Mouse (Mus musculus) layer of hippocampus, adult 2 months (tissue): Measurements from ENCODE around the gene Themis3. TPM values are rescaled to one million over a fixed set of nuclear protein-coding genes. Genes with fewer than 3 reads are reported as not detected.

Source experiments
- DNase-seq, 2 experiments: peaks; one replicate each; pipeline ENCODE4 v3.0.0; 2022; ENCODE audit warnings: low spot score in 2 of 2
- H3K27ac ChIP-seq: fragments of 200-600 bp; 2 replicates; pipeline ENCODE4 v1.8.1; 2022
- H3K4me3 ChIP-seq: fragments of 200-600 bp; 2 replicates; pipeline ENCODE4 v1.8.1; 2022; ENCODE audit warnings: mild to moderate bottlenecking
- CTCF ChIP-seq: fragments of 200-600 bp; conservative IDR thresholded peaks from 2 replicates; pipeline ENCODE4 v1.8.1; 2022; ENCODE audit warnings: antibody characterized with exemption, mild to moderate bottlenecking, moderate library complexity
- long read RNA-seq, 2 experiments: library from polyadenylated mRNA; stranded (forward); transcript quantifications; one replicate each; pipeline ENCODE4 v2.0.0; 2021; ENCODE audit warnings: borderline mapping rate in 2 of 2
- total RNA-seq, 2 experiments: library from RNA; stranded (reverse); gene quantifications; 2 replicates each; pipeline ENCODE4 v1.2.3; 2021

The Themis3 gene
- not detected for total RNA-seq
- long read RNA-seq, experiment 1: 0 reads
- long read RNA-seq, experiment 2: 0 reads

DNA sequence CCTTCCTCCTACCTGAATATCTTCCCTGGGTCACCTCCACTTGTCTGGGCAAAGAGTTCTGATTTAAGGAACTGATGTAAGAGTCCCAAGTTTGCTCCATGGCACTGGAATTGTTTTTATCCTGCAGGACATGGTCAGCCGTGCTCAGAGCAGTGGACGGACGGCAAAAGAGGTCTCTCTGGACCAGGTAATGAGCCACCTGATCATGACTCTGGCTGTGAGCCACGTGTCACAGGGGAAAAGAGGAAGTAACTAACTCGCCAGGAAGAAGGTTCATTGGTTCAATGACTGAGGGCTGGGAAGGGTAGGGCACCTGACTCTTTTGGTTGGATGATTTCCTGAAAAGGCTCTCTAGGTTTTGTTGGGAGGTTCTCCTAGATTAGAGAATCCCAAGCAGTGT lies at the start of gene Themis3:
Themis3 (minus strand) TSS at position 187 of the 400 bp plus-strand sequence.
- no peak for TF ChIP-seq CTCF

DNA sequence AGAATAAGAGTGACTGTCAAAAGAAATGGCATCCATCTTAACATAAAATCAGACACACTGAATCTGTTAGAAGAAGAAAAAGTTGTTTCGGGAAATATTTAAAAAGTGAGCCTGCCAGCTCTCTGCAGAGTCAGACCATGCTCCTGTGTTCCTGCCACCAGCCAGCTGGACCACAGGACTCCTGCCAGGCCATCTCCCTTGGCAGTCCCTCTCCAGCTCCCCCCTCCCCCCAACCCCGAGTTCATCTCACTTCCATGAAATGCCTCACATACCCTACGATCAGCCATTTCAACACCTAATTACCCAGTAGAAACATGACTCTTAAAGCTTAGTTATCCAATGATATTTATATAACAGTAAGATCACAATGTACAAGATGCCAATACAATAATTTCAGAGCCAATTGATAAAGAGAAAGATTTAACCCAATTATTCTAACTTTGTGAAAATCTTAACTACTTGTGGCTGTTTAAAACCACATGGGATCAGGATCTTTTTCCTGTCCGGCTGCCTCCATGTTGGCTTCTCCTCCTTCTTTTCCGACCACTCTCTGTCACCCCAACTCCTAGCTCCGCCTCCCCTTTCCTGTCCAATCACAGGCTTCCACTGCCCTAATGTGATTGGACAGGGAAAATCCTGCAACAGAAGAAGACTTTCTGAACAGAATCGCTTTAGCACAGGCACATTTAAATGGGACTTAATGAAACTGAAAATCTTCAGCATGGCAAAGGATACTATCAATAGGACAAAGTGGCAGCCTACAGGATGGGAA lies 43.7 kb upstream of the Themis3 start:
- Histone ChIP-seq H3K27ac (no peak overlapping the region), H3K4me3 (no peak overlapping the region)
- DNase-seq: no peak
- TF ChIP-seq CTCF: no peak

More for the DNA sequence above, at the start of gene Themis3:
- no peak within 1 kb of the TSS for H3K4me3 ChIP-seq
- no peak within 1 kb of the TSS for H3K27ac ChIP-seq
- no peak for DNase-seq

DNA sequence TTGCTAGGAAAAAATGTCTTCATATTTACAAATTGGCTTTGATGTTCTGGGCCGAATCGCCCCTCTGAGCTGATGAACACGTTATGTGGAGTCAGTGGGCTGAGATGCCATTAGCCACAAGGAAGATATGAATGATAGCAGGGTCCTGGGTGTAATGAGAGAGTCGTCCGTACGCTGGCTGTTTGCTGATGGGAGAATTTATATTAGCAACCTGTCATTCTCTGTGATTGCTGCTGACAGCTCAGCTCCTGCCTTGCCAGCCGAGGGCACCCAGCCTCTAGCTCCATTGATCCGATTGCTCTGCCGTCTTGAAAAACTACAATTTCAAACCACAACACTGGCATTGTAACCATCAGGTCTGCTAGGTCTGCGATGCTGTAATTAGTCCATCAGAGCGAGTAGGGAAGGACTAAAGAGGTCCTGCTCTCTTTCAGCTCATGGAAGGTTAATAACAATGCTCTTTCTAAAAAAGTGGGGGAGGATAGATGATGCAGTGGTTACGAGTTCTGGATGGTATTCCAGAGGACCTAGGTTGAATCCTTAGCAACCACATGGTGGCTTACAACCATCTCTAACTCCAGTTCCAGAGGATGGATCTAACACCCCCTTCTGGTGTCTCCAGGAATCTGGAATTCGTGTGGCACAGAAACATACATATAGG lies 25.7 kb upstream of the Themis3 start:
- Histone ChIP-seq H3K4me3 (no peak overlapping the region), H3K27ac (no peak overlapping the region)
- DNase-seq: no peak
- no peak for TF ChIP-seq CTCF

DNA sequence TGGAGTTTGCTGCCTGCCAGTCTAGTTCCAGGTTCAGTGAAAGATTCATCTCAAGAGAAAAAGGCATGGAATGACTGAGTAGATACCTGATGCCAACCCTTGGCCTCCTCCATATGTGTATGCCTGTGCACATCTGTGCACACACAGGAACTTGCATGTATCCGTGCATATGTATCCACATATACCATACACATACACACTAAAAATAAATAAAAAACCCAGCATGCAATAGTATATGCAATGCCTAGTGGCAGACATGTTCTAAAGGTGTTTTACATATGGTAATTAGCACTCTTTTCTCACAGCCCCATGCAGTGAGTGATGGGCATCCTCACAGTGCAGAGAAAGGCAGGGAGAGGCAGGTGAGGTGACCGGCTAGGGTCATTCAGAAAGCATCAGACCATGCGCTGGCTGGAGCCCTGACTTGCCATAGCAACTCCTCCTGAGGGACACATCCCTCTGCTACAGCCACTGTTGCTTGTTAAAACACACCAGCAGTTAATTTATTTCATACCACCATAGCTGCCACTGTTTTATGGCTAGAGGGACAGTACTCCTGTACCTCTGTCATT lies 24.9 kb upstream of the Themis3 start:
- no peak overlapping the region for H3K4me3 ChIP-seq
- TF ChIP-seq CTCF: no peak
- no peak for DNase-seq
- H3K27ac ChIP-seq: no peak overlapping the region

DNA sequence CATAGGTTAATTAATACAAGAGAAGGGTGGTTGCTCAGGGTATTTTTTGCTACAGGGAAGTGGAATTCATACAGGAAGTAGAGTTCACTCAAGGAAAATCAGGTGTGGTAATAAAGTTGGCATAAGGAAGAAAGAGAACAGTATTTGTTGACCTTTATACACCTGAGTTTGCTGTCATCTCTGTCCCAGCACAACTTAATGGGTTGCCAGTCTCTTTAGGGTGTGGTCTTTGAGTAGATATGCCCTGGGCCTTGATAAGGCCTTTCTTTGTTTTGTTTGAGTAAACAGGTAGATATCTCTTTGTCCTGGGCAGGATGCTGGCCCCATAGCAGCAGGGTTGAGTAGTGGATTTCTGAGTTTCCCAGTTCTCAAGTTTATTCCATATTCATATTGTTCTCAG lies 15.6 kb upstream of the Themis3 start:
- Histone ChIP-seq H3K27ac (no peak overlapping the region), H3K4me3 (no peak overlapping the region)
- TF ChIP-seq CTCF: no peak
- DNase-seq: no peak

DNA sequence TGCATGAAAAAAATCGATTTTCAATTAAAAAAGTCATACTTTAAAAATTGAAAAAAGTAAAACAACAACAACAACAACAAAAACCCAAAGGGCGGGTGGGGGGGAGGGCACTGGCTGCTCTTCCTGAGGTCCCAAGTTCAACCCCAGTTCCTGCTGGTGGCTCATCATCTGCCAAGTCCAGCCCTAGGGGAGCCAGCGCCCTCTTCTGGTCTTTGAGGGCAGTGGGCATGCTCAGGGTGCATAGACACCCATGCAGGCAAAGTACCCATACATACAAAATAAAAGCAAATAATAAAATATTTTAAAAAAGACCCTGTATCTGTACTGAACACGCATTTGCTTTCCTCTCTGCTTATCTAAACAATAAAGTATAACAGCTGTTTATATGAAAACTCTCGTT lies 10.5 kb upstream of the Themis3 start:
- TF ChIP-seq CTCF: peak; percentile 31

DNA sequence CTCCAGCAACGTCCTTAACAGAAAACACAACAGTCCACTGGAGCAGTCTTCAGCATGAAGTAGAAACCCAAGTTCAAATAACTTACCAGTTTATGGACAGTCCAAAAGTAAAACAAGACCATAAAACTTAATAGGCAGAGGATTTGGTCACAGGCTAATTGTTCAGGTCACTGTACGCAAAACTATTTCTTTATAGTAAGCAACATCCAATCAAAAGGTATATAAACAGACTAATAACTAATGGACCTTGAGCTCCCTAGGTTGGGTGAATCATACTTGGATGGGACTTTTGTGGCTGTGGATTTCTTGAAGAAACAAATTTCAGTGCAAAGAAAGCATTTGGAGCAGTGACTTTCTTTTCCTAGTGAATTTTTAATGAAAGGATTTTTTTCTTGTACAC lies 6.8 kb upstream of the Themis3 start:
- no peak overlapping the region for H3K4me3 ChIP-seq
- no peak for TF ChIP-seq CTCF
- H3K27ac ChIP-seq: no peak overlapping the region
- no peak for DNase-seq

More for the DNA sequence above, 10.5 kb upstream of the Themis3 start:
- no peak overlapping the region for H3K27ac ChIP-seq
- DNase-seq: no peak
- H3K4me3 ChIP-seq: no peak overlapping the region

DNA sequence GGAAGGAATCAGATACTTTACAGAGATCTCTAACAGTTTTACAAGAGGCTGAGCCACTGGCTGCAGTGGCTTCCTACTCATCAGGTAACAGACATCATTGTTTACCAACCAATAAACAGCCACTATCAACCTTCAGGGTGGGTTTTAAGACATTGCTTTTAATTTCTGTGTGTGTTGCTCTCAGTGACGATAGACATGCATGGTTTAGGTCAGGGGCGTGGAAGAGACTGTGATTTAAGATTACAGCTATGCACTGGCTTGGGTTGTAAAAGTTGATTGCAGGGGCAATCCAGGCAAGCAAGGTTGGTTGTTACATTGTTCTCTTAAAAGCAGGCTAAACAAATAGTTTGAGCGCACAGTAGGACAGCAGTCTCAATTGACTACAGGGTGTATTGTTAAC lies 1.4 kb upstream of the Themis3 start:
- Histone ChIP-seq H3K27ac (no peak overlapping the region), H3K4me3 (no peak overlapping the region)
- no peak for DNase-seq

DNA sequence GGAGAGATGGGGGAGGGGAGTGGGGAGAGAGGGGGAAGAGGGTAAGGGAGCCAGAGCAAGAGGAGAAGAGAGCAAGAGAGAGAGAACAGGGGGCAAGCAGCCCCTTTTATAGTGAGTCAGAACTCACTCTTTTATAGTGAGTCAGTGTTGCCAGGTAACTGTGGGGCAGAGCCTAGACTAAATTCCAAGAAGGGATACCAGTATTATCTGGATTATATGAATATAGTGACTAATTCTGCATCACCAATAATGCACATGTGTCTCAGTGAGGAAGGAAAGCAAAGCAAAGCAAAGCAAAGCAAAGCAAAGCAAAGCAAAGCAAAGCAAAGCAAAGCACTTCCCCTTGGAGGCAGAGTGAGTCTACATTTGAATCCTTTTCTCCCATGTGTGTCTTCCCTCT lies 835 bp upstream of the Themis3 start:
- Histone ChIP-seq H3K4me3 (no peak overlapping the region), H3K27ac (no peak overlapping the region)
- TF ChIP-seq CTCF: no peak
- DNase-seq: no peak

More for the DNA sequence above, 1.4 kb upstream of the Themis3 start:
- TF ChIP-seq CTCF: no peak

DNA sequence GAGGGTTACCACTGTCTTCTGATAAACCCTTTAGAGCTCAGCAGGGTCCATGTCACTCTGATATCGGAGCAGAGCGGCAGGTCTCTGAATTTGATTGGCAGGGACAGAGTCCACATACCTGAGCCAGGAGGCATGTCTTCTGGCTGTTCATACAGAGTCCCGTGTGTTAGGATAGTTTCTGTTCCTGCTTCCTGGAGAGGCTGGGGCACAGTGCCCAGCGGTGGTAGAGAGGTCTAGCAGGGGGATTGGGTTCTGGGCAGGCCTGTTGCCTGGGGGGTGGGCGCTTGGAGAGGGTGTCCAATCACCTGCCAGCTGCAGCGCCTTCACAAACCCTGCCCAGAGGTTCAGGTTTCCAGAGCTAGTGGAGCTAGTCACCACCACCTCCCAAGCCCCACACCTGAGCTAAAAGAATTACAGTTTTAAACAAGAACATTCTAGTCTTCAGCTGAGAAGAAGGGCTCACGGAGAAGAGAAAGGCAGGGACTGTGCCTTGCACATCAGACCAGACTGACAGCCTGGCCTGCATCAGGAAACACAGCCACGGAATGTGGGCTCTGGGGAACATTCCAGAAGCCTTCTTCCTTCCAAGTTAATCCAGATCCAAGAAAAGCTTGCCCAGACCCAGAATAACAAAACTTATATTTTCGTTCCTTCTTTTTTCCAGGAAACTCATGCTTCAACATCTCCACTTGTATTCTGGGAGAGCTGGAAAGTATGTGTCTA lies 3.9 kb downstream of the Themis3 start:
- Histone ChIP-seq H3K4me3 (no peak overlapping the region), H3K27ac (no peak overlapping the region)
- TF ChIP-seq CTCF: no peak
- no peak for DNase-seq

DNA sequence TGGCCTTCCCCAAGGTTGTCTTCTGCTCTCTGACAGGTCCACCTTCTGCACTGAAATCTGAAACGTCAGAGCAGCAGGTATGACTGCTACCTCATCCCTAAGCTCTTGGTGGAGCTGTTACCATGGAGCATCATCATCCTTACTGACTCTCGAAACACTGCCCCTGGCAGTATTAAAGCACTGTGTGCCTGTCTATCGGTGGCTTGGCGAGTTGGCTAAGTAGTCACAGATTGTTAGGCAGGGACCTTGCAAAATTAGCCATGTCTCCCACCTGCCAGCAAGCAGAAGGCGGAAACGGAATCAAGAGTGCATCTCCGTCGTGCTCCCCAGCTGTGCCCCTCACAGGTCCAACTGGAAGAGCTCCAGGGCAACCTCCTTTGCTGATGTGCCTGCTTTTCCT lies 4.6 kb downstream of the Themis3 start:
- DNase-seq: no peak
- TF ChIP-seq CTCF: peak; percentile 32
- Histone ChIP-seq H3K4me3 (no peak overlapping the region), H3K27ac (no peak overlapping the region)

DNA sequence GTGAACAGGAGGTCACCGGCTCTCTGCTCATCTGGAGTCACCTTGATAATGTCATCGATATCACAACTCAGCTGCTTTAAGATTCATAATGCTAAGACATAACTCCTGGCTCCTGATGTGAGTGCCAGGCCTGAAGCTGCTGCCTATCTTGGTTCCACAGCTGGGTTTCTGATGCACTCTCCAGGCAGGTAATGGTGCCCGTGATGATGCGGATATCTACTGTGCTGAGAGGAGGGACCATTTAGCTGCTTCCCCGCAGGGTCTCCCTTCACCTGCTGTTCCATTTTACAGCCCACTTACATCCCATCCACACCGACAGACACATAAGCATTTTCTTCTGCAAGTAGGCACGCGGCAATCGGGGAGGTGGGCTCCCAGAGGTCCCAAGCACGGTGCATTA lies 7.7 kb downstream of the Themis3 start:
- Histone ChIP-seq H3K27ac (no peak overlapping the region), H3K4me3 (no peak overlapping the region)
- DNase-seq: no peak
- no peak for TF ChIP-seq CTCF

DNA sequence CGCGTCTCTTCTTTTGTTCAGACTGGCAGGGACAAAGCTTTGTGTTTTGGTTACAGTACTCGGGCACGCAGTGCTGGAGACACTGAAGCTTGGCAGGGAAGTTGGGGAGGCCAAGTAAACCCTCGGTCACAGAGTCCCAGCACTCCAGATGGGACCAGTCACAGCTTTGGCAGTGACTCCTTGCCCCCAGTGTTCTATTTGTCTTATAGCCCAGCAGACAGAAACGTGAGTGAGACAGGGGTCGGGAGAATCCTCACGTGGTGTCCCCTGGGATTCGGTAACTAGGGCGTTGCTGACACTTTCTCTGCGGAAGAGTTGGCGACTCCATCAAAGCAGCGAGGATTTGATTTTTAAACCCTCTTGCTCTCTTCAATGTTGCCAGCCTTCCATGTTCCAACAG lies 8.3 kb downstream of the Themis3 start:
- no peak for DNase-seq
- Histone ChIP-seq H3K27ac (no peak overlapping the region), H3K4me3 (no peak overlapping the region)
- TF ChIP-seq CTCF: no peak
